Mouse (Mus musculus) bone marrow, adult 2 months (tissue): ENCODE measurements around the gene Arpc4. TPM values are rescaled to one million over a fixed set of nuclear protein-coding genes. Genes with fewer than 3 reads are reported as not detected.

Source experiments
- H3K27ac ChIP-seq: fragments of 200-500 bp; 2 replicates; pipeline ENCODE4 v1.5.1; 2012; ENCODE audit warnings: low read depth, mild to moderate bottlenecking, control low read depth, inconsistent platforms, low read length; ENCODE audit not compliant: control insufficient read depth, poor library complexity, insufficient read depth
- H3K4me1 ChIP-seq: fragments of 200-500 bp; 2 replicates; pipeline ENCODE4 v1.6.1; 2011; ENCODE audit warnings: low read length; ENCODE audit not compliant: control insufficient read depth, insufficient read depth
- H3K4me3 ChIP-seq: fragments of 200-500 bp; replicated peaks from 2 replicates; pipeline ENCODE3; 2011; ENCODE audit warnings: mild to moderate bottlenecking, low read depth, low read length, control low read depth; ENCODE audit not compliant: control insufficient read depth
- CTCF ChIP-seq: fragments of 200-500 bp; IDR thresholded peaks from 2 replicates; pipeline ENCODE4 v1.5.1; 2011; ENCODE audit warnings: low read length, control low read depth; ENCODE audit not compliant: control insufficient read depth, insufficient read depth
- POLR2A ChIP-seq: fragments of 200-500 bp; IDR thresholded peaks from 2 replicates; pipeline ENCODE4 v1.6.1; 2011; ENCODE audit warnings: low read depth, mild to moderate bottlenecking, control low read depth, low read length, borderline replicate concordance; ENCODE audit not compliant: control insufficient read depth
- WGBS: fragments of 180-500 bp; shearing (Covaris S2); methylation state at CpG from one replicate; pipeline ENCODE4 v1.1.7; 2018; 5-methylcytosine and 5-hydroxymethylcytosine counted together
- polyA plus RNA-seq: library from polyadenylated mRNA; stranded (reverse); fragments of >200 nt; gene quantifications from 2 replicates; pipeline ENCODE4 v1.2.4, GENCODE M21; 2011; ENCODE audit warnings: low replicate concordance; ENCODE audit not compliant: missing spikeins, insufficient read depth, insufficient read length

The Arpc4 gene
- polyA plus RNA-seq, 1 experiment = 195 TPM

DNA sequence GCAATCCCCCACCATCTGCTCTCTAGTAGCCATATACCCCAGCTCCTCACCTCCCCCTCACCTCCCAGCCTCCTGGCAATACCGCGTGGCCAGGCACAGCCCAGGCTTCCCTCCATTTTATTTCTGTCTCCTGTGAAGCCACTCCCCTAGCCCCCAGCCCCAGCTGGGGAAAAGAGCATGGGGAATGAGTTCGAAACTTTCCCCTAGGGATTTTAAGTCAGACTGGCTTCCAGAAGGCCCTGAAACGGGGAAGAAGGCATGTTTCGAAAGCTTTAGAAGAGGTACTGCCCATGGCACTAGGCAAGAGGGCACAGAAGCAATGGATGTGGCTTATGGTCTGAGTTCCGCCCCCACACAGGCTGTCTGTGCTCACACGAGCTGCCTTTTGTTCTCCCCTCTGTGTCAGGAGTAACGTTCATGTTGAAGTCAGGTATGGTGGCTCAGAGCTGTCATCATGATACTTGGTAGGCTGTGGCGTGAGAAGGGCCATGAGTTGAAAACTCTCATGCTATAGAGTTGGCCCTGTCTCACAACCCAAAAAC, 57.8 kb downstream of the Arpc4 start, which contains the start of gene Cidec:
Gene Cidec (minus strand): TSS at position 97 of the 542 bp plus-strand sequence.
- Histone ChIP-seq H3K4me3 (no peak within 1 kb of the TSS), H3K4me1 (no peaks in the 10 kb centered on the region), H3K27ac (no peak within 1 kb of the TSS)
- WGBS = 66% methylated on average over 9 of the region's 9 CpGs
- TF ChIP-seq POLR2A = no peak
- TF ChIP-seq CTCF = no peak

DNA sequence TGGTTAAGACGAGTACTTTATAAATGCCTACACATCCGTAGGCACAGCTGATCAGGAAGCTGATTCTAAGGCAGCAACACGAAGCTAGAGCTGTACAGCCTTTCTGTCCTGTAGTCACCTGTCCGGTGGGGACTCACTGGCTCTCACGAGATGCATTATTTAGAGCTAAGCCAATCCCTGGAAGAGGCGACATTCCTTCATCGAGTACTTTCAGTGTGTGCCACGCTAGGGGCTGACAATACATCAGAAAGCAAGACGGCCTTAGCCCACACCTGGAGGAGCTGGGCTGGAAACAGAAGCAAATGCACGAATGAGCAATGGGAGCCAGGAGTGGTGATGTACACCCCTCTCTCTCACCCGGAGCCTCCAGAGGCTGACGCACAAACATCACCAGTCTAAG, 59.2 kb downstream of the Arpc4 start:
- Histone ChIP-seq H3K27ac (no peak overlapping the region), H3K4me3 (no peak overlapping the region), H3K4me1 (no peaks in the 10 kb centered on the region)
- TF ChIP-seq POLR2A (no peak), CTCF (no peak)
- 78% methylated on average over 12 of the region's 12 CpGs for WGBS

DNA sequence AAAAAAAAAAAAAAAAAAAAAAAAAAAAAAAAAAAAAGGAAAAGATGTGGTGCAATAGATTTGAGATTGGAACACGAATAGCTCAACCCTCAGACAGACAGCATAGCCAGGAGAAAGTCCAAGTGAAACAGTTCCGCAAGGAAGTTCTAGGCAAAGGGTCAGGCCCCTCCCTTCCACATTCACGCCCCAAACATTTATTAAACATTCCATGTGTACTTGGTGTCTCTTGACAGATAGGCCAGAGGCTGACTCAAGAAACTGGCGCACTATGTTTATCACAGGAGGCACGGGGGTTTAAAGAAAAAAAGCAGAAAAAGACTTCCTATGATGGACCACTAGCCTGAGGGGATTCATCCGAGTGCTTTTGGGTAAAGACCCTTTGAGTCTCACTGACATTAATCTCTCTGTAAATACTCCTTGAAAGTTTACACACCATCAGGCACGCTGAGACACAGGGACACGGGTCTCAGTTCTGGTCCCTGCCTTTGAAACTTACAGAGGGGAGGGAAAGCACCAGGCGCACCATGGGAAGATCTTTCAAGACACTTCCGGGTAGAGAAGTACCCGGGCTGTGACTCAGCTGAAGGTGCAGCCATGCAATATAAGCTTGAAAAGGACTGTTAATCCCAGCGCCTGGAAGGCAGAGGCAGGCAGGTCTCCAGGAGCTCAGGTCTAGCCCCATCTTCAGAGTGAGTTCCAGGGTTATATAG, 61.0 kb downstream of the Arpc4 start:
- WGBS = 60% methylated on average over 12 of the region's 12 CpGs
- peaks cover 1% of the 10 kb centered on the region; the same call in 1 of the 2 replicates for H3K4me1 ChIP-seq
- H3K27ac ChIP-seq = no peak overlapping the region
- no peak for TF ChIP-seq CTCF
- TF ChIP-seq POLR2A = no peak
- no peak overlapping the region for H3K4me3 ChIP-seq

Other genes starting within 250 kb of the Arpc4 start
- 1.2 TPM in 1 of 2 replicates, not detected in the other for gene Lhfpl4, start 182.7 kb upstream of the Arpc4 start, polyA plus RNA-seq
- 13.5 and 35.8 TPM in 2 replicates for gene Mtmr14, start 140.3 kb upstream of the Arpc4 start, polyA plus RNA-seq
- gene Cpne9, start 95.8 kb upstream of the Arpc4 start, polyA plus RNA-seq = 1.1 TPM in 1 of 2 replicates, not detected in the other
- gene Brpf1, start 71.0 kb upstream of the Arpc4 start, polyA plus RNA-seq = 27.5 and 38.2 TPM in 2 replicates
- gene Ogg1, start 51.1 kb upstream of the Arpc4 start, polyA plus RNA-seq = 1.5 and 4.4 TPM in 2 replicates
- 16.0 and 28.6 TPM in 2 replicates for gene Camk1, start 34.1 kb upstream of the Arpc4 start, polyA plus RNA-seq
- gene Tada3, start 232 bp upstream of the Arpc4 start, polyA plus RNA-seq = 12.0 and 21.6 TPM in 2 replicates
- gene Ttll3, start 11.1 kb downstream of the Arpc4 start, polyA plus RNA-seq = 11.9 and 27.7 TPM in 2 replicates
- 8.6 and 8.7 TPM in 2 replicates for gene Rpusd3, start 41.2 kb downstream of the Arpc4 start, polyA plus RNA-seq
- 3.2 TPM in 1 of 2 replicates, not detected in the other for gene Cidec, start 57.6 kb downstream of the Arpc4 start, polyA plus RNA-seq
- gene Jagn1, start 64.5 kb downstream of the Arpc4 start, polyA plus RNA-seq = 5.0 and 14.4 TPM in 2 replicates
- 4.7 and 10.0 TPM in 2 replicates for gene Il17re, start 80.4 kb downstream of the Arpc4 start, polyA plus RNA-seq
- not detected in 2 replicates for gene Il17rc, start 93.3 kb downstream of the Arpc4 start, polyA plus RNA-seq
- 4.7 and 13.4 TPM in 2 replicates for gene Creld1, start 105.2 kb downstream of the Arpc4 start, polyA plus RNA-seq
- gene Prrt3, start 123.8 kb downstream of the Arpc4 start, polyA plus RNA-seq = 0.80 TPM in 1 of 2 replicates, not detected in the other
- gene Emc3, start 153.5 kb downstream of the Arpc4 start, polyA plus RNA-seq = 16.7 and 30.2 TPM in 2 replicates
- 11.0 and 13.2 TPM in 2 replicates for gene Fancd2, start 153.6 kb downstream of the Arpc4 start, polyA plus RNA-seq
- gene Fancd2os, start 222.6 kb downstream of the Arpc4 start, polyA plus RNA-seq = not detected in 2 replicates
- gene Brk1, start 226.7 kb downstream of the Arpc4 start, polyA plus RNA-seq = 65.5 and 112 TPM in 2 replicates
- 38.5 and 66.7 TPM in 2 replicates for gene Vhl, start 245.8 kb downstream of the Arpc4 start, polyA plus RNA-seq